8 mouse cellular contexts compared by ENCODE assay signal in the genomic region with DNA sequence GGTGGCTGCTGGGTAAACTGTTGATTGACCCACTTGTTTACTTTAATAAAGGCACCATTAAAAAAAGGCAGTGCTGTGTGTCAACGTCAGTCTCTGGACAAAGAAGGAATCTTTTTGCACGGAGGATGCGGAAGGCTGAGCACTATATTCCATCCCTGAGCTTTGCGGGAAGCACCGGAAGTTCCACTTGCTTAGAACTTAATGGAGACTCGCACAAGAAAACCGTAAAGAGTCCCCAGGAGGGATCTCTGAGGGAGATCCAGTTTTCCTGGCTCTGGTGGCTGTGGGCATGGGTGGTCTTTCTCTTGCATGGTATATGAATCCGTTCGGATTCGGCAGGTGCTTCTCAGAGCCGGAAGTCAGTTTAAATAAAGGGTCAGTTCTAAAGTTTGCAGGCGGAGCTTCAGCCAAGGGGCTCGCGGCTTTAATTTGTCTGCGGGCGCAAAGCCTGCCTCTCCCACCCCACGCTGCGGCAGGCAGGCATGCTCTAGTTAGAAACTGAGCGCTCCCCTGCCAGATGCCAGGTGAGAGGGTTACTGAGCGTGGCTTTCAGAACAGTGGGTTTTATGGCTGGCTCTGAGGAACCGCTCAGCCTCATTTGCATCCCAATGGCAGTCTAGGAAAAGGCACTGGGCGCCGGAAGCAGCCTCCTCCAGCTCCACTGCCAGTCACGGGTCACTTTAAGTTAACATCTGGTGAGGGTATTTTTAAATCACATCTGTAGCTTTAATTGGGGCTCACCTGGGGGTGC.
A peak's percentile ranks its signal among the peaks of the same experiment; 100 is the strongest.
DNase-seq lines count a peak whose midpoint lies in the region; ATAC-seq and TF ChIP-seq lines count a peak whose summit lies in the region.

No protein-coding gene starts in this region.

- no peak for ATAC-seq in heart, embryonic 11.5 days (replicated peaks; ENCODE audit: insufficient number of reproducible peaks, low FRiP score, low TSS enrichment)
- no peak for ATAC-seq in intestine, postnatal 0 days
- no peak for ATAC-seq in inflammation-experienced regulatory T-cells, adult 6 months

- H3K9me3 ChIP-seq in heart, embryonic 11.5 days (replicated peaks; ENCODE audit: control insufficient read depth, low read length), result no peaks in the 10 kb centered on the region
- no peaks in the 10 kb centered on the region for H3K9me3 ChIP-seq in intestine, postnatal 0 days (ENCODE audit: control insufficient read depth)

- H3K4me2 ChIP-seq in heart, embryonic 11.5 days, result peak overlapping the region; percentile 78
- H3K4me2 ChIP-seq in intestine, postnatal 0 days (replicated peaks; ENCODE audit: low read depth), result peak overlapping the region; percentile 82

- no peaks in the 10 kb centered on the region for H3K4me1 ChIP-seq in heart, embryonic 11.5 days (ENCODE audit: control insufficient read depth, insufficient read depth, low read length)
- no peaks in the 10 kb centered on the region; the same call in 1 of the 2 replicates for H3K4me1 ChIP-seq in intestine, postnatal 0 days (replicated peaks; ENCODE audit: control insufficient read depth, insufficient read depth, low read length)

- H3K4me3 ChIP-seq in heart, embryonic 11.5 days (ENCODE audit: low read depth, low read length), result peak overlapping the region; percentile 55
- peak overlapping the region; percentile 41 for H3K4me3 ChIP-seq in intestine, postnatal 0 days (ENCODE audit: low read depth, low read length)

- H3K9ac ChIP-seq in heart, embryonic 11.5 days (ENCODE audit: low read depth, low read length), result peak overlapping the region; percentile 74
- H3K9ac ChIP-seq in intestine, postnatal 0 days (ENCODE audit: low read depth, low read length), result 0 out of 2 replicates have a peak overlapping the region, but pooled peaks have one; percentile 13

- peaks cover 19% of the 10 kb centered on the region for H3K27me3 ChIP-seq in heart, embryonic 11.5 days (ENCODE audit: control insufficient read depth, insufficient read depth, low read length)
- H3K27me3 ChIP-seq in intestine, postnatal 0 days (replicated peaks; ENCODE audit: control insufficient read depth, insufficient read depth, low read length), result no peaks in the 10 kb centered on the region

- H3K36me3 ChIP-seq in heart, embryonic 11.5 days (ENCODE audit: control insufficient read depth, insufficient read depth, low read length), result no peaks in the 10 kb centered on the region
- no peaks in the 10 kb centered on the region for H3K36me3 ChIP-seq in intestine, postnatal 0 days (ENCODE audit: control insufficient read depth, insufficient read depth)

- DNase-seq in heart, adult 8-10 months (ENCODE audit: low spot score), result no peak
- DNase-seq in embryo, embryonic 9.5 days (ENCODE audit: extremely low spot score), result peak; percentile 61
- peak; percentile 47 for DNase-seq in mesoderm, embryonic 11.5 days (ENCODE audit: low read depth, low spot score)
- DNase-seq in spleen, postnatal 4 days (ENCODE audit: low spot score in 2 of 2), result no peak
- DNase-seq in MN1 (ENCODE audit: low spot score), result no peak

- H3K27ac ChIP-seq in heart, embryonic 11.5 days (ENCODE audit: low read depth, low read length), result no peak overlapping the region
- no peak overlapping the region for H3K27ac ChIP-seq in intestine, postnatal 0 days (ENCODE audit: low read depth, low read length)

- no peak for TF ChIP-seq CTCF in intestine, postnatal 0 days (IDR thresholded peaks at IDR 0.05; ENCODE audit: low read depth)

- WGBS in heart, embryonic 11.5 days (ENCODE audit: insufficient replicate concordance), result under 1% methylated on average over 24 of the region's 24 CpGs
- under 1% methylated on average over 24 of the region's 24 CpGs for WGBS in intestine, postnatal 0 days

Comparison
In these comparisons a context has a peak if more than half of its experiments do, and no peak if none do; other contexts are left out.
1. DNase-seq: peak in embryo, embryonic 9.5 days (single experiment) and mesoderm, embryonic 11.5 days (single experiment); none in heart, adult 8-10 months (single experiment), spleen, postnatal 4 days (0 of 2) and MN1 (single experiment).